ENCODE assay signal across 20 mouse cellular contexts in genomic region chr12:28323659-28324058, GRCm38 (mm10).
"Had no signal": no experiment of that assay in that cellular context is flagged by ENCODE, and none has a peak within 500 bp of the region (broad histone marks: within the 10 kb centered on the region; RNA-seq: fewer than 3 reads in every experiment).

No protein-coding gene starts in this region.

- ATAC-seq: liver, embryonic 12.5 days had no signal

- H3K4me3 ChIP-seq: layer of hippocampus, adult 2 months; limb, embryonic 10.5 days; limb, embryonic 13.5 days; liver, embryonic 12.5 days; liver, embryonic 15.5 days; lung, embryonic 15.5 days; megakaryocyte, embryonic 14.5 days; midbrain, embryonic 12.5 days; stomach, embryonic 15.5 days had no signal

- H3K4me1 ChIP-seq: limb, embryonic 10.5 days; limb, embryonic 13.5 days; liver, embryonic 12.5 days; liver, embryonic 15.5 days; lung, embryonic 15.5 days; megakaryocyte, embryonic 14.5 days; stomach, embryonic 15.5 days had no signal

- DNase-seq: kidney, adult 18-20 months; kidney, adult 9 months; kidney, postnatal 14 days; kidney, postnatal 4 days; liver; lung, adult 18-20 months; lung, postnatal 10 days; lung, postnatal 36 days; right cerebral cortex, postnatal 25 days; spleen, adult 18-20 months; thymus, postnatal 25 days had no signal

- H3K9ac ChIP-seq: limb, embryonic 13.5 days; liver, embryonic 12.5 days; liver, embryonic 15.5 days; lung, embryonic 15.5 days; midbrain, embryonic 12.5 days; stomach, embryonic 15.5 days had no signal

- H3K27me3 ChIP-seq: limb, embryonic 13.5 days; liver, embryonic 12.5 days; liver, embryonic 15.5 days; lung, embryonic 15.5 days; megakaryocyte, embryonic 14.5 days; midbrain, embryonic 12.5 days; stomach, embryonic 15.5 days had no signal

- H3K4me2 ChIP-seq: limb, embryonic 13.5 days; liver, embryonic 12.5 days; liver, embryonic 15.5 days; lung, embryonic 15.5 days; midbrain, embryonic 12.5 days; stomach, embryonic 15.5 days had no signal

- H3K27ac ChIP-seq: layer of hippocampus, adult 2 months; limb, embryonic 13.5 days; liver, embryonic 12.5 days; liver, embryonic 15.5 days; lung, embryonic 15.5 days; midbrain, embryonic 12.5 days; stomach, embryonic 15.5 days had no signal

- H3K9me3 ChIP-seq: limb, embryonic 10.5 days; limb, embryonic 13.5 days; liver, embryonic 12.5 days; liver, embryonic 15.5 days; lung, embryonic 15.5 days; midbrain, embryonic 12.5 days; stomach, embryonic 15.5 days had no signal

- H3K36me3 ChIP-seq: limb, embryonic 10.5 days; limb, embryonic 13.5 days; liver, embryonic 12.5 days; liver, embryonic 15.5 days; lung, embryonic 15.5 days; midbrain, embryonic 12.5 days; stomach, embryonic 15.5 days had no signal
